Mouse (Mus musculus) testis, postnatal 10 days (tissue): ENCODE results near the gene Polr2b.

Source experiments
- DNase-seq: peaks from one replicate; pipeline ENCODE4 v3.0.0; 2021; ENCODE audit warnings: low spot score

Polr2b gene

DNA sequence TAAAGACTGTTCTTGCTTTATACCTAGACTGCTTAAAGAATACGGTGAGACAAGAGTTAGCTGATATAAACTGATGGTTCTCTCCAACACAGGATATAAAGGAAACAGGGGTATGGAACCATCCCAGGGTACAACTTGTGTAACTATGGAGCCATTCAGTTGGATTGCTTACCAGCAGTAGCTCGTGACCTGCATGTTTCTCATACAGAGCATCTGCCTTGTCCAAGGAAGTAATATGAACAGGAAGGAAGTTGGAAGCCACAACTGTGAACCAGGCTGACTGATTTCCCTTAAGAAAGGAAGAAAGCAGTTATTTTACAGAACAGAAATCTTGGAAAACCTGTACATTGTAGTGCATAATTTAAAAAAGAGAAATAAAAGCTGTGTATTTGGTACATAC is 10.5 kb upstream of the Polr2b start:
- no peak for DNase-seq

DNA sequence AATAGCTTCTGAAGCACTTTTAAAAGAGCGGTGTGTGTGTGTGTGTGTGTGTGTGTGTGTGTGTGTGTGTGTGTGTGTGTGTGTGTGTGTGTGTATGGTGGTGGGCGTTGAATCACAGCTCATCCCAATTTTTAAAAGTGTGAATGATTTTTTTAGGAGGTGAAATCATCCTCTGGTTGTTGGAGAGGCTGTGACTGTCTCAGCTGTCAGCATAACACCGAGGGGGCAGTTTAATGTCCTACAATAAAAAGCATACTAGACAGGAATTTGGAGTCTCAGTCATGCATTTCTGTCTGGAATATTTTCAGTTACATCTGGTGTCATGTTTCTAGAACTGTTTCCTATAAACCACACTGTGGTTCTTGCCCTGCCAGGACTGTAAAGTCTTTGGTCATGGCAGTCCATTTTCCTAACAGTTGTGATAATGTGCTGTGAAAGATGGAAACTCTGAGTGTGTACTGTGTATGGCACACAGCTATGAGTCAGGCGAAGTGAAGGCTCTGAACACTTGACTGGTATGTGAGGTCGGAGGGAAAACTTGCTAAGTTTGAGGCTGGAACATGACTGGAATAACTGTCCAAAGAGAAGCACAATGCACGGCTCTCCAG is 8.5 kb upstream of the Polr2b start:
- no peak for DNase-seq

DNA sequence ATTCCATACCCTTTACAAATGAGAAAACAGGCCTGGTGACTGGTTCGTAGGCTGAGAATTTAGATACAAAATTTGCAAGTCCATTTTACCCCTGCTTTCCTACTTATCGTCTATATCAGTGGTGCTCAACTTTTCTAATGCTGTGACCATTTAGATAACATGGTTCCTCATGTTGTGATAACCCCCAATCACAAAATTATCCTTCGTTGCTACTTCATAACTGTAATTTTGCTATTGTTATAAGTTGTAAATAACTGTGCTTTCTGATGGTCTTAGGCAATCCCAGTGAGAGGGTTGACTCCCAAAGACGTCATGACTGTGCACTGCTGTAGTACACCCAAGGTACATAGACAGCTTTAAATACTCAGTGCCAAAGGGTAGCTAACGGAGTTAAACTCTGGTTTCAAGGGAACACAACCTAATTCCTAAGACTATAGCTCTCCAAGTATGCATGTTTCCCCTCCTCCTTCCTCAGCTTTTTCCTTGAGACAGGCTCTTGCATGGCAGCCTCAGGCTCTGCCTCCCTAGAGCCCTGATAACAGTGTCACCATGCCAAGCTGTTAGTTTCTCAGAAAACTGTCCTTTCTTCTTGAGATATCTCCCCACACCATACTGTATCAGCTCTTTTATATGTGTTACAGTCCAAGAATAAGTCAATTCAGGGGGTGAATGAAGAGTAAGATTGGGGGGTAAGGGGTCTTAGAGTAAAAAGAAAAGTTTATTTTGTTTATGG is 2.0 kb upstream of the Polr2b start:
- DNase-seq: no peak

DNA sequence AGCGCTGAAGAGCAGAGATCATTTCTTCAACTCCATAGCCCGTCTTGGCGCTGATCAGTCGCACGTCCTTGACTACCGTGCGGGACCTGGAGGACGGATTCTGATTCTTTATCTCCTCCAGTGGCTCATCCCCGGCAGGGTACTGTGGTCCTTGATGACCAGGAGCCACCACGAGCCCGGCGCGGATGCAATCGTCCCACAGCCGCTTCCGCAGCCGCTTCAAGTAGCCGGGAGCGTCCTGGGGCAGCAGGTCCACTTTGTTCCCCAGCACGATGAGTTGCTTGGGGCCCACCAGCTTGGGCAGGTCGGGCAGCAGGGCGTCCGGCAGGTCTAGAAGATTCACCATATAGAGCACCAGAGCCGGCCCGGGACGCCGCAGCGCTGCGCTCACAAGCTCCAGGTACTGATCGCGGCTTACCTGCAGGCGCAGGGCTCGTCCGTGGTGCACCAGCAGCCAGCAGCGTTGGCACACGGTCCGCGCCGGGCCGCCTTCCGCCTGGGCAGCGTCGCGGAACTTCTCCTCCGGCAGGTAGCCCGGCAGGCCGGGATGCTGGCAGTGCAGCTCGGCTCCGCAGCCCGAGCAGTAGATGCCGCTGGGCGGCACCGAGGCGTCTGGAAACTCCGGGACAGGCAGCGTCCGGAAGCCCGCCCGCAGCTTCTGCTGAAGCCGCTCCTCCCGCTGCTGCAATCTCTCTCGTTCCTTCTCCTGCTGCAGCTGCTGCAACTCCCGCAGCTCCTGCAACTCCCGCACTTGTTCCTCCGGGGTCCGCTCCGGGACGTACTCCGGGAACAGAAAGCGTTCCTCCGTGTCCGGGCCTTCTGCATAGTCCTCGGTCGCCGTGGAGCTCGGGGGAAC is 668 bp upstream of the Polr2b start:
- DNase-seq: peak; percentile 54

DNA sequence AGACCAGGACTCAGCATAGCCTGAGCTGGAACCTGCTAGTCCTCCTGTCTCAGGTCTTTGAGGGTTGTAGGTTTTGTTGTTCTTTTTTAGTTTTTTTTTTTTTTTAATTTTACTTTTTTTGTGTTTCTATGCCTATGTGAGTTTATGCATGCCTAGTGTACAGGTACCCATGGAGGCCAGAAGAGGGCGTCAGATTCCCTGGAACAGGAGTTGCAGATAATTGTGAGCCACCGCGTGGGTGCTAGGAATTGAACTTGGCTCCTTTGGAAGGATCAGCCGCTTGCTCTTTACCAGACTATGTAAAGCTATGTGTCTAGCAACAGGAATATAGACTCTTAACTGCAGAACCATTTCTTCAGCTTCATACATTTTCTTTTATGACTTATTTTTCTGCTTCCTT is 4.3 kb downstream of the Polr2b start:
- DNase-seq: no peak

DNA sequence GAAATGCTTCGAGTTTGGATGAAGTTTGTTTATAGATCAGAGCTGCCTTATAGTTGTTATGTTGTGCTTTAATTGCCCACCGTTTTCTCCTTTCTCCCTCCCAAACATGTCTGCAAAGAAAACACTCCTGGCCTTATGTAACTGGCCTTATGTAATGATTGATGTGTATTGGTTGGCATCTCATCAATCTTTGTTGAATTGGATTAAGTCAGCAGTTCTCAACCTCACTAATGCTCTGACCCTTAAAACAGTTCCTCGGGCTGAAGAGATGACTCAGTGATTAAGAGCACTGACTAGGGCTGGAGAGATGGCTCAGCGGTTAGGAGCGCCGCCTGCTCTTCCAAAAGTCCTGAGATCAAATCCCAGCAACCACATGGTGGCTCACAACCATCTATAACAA is 5.0 kb downstream of the Polr2b start:
- DNase-seq: no peak

DNA sequence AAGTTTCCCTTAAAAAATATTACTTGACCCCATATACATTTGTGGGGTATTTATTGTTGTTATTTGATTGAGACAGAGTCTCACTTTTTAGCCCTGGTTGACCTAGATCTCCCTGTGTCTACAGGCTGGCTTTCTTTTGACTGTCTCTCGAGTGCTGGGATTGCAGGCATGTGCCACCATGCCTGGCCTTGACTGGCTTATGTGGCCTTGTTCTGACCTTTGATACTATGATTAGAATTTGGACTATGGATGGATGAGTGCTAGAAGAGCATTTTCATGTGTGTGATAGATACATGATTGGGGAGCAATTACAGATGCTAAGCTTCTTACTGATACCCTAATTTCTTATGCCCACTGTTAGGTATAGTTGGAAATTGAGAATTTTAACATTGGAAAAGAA is 15.0 kb downstream of the Polr2b start:
- DNase-seq: no peak

DNA sequence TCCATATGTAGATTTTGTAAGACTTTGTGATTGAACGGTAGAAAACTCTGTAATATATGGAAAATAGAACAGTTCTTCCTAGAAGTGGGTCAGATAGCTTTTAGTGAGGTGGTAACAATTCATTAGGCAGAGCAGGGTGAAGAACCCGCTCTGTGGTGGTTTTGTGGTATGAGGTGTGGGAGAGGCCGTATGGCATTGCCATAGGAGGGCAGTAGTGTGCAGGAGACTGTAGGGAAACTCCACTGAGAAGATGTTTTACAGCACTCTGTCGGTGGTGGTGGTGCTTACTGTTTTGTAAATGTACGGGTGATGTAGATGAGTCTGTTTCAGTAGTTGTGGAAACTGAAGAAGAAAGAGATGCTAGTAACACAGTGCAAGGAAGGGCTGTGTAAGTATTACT is 20.2 kb downstream of the Polr2b start:
- no peak for DNase-seq

DNA sequence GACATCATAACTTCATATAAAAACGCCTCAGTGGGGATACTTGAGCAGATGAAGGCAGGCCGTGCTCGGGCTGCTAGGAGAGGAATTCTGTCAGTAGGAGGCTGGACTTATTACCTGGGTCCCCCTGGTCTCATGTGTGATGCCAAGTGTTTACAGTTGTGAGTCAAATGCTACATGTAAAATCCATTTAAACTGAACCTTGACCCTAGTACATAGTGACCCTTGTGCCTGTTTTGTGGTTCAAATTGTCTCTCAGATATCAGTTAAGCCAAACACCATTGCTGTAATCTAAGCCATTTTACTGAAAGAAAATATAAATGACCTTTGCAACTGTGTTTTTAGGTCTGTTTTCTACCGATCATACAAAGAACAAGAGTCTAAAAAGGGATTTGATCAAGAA is 30.1 kb downstream of the Polr2b start:
- DNase-seq: no peak

DNA sequence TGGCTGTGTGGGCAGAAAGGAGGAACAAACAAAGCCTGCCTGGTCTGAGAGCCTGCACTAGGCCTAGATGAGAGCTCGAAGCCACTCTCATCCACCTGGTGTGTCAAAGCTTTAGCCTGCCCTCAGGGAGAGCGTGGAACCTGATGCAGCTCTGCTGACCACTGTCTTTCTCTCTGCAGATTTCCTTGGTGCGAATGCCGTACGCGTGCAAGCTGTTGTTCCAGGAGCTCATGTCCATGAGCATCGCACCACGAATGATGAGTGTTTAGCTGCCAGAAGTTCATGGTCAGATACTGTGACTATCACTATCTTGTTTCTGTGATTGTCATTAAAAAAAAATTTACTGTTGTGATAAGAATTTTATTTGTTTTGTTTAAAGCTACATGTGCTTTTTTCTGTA is 39.0 kb downstream of the Polr2b start:
- no peak for DNase-seq

DNA sequence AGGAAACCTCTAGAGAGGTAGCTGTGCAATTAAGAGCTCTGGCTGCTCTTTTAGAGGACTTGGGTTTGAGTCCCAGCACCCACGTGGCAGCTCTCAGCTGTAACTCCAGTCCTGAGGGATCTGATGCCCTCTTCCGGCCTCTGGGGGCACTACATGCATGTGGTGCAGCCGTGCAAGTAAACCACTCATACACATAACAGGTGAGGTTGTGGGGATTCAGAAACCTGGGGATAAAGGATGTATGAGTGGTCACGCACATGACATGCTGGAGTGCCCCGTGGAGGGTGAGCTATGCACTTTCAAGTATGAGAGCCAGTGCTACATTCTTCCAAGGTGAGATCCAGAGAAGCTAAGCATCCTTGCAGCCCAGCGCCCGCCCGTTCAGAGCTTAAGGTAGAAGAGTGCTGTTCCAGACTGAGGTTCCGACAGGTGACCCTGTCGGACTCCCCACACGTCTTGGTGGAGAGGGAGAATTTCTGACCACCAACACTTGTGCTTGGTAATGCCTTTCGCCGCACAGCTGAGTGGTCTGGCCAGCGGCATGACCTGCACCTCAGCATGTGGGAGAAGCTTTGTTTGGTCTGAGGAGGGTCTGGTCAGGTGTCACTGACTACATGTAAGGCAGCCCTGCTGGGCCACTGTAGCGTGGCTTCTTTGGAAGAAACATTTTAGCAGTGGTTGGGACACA is 40.2 kb downstream of the Polr2b start:
- no peak for DNase-seq

DNA sequence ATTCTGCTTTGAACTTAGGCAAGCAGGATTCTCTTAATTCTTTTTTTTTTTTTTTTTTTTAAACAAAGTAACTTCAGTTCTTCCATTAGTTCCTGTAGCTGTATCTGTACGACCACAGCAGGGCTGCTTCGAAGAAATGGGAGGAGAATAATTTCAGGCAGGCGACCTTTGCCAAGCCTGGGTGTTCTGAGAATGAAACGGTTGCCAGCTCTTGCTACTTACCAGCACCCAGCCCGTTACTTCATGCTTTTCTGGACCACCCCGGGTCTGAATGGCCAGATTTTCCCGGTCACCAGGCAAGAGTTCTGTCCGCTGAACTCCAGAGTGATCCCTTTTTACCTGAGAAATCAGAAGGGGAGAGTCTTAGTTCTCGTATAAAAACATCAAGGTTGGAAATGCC is 41.7 kb downstream of the Polr2b start:
- DNase-seq: no peak

DNA sequence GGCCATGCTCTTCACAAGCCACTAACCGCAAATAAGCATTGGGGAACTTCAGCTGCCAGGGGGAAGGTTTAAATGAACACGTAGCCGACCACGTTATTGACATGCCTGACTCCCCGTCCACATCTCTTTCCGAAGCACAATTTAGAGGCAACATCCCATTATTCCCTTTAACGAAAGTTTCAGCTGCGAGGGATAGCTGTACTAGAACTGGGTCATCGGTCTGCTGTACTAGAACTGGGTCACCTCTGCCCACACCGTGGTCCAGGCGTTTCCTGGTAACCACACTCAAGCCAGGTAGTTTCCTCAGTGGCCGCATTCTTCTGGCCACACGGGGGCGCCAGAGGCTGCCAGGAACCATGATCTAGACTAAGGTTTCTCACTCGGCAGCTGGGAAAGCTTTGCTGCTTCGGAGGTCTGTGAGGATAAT is 44.4 kb downstream of the Polr2b start:
- DNase-seq: peak; percentile 90

DNA sequence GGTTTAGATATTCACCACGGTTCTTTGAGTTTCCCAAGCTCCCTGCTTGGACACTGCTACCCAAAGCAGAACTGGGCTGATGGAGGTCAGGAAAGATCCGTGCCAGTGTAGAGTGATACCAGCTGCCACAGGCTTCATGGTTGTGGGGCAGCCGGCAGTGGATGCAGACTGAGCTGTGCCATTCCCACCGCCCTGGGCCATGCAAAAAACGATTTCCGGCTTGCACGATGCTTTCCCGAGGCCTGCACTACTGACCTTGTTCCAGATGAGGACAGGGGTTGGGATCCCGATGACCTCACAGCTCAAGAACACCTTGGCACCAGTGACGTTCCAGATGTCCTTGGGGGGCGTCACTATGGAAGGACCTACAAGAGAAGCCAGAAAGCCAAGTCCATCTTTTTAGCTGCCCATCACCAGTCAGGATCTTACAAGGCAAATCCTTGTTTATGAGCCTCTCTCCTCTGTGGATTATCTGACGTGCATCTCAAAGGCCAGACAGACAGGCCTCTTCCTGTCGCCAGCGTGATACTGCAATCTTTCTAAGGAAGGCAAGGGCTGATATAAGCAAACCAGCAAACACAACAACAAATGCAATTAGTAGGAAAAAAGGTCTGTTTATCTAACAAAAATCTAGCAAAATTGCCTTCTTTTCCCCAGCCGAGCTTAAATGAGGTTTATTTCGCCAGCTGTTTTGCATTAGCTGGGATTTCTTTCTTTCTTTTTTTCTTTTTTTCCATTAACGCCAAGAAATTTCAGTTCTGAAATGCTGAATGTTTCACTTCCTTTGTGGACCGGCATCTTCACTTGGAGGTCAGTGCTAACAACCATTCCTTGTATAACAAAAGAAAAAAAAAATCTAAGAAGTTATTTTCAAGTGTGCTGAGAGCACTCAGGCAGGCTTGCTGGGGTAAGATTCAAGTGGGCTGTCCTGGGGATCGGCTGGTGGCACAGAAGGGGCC is 45.6 kb downstream of the Polr2b start:
- DNase-seq: no peak

DNA sequence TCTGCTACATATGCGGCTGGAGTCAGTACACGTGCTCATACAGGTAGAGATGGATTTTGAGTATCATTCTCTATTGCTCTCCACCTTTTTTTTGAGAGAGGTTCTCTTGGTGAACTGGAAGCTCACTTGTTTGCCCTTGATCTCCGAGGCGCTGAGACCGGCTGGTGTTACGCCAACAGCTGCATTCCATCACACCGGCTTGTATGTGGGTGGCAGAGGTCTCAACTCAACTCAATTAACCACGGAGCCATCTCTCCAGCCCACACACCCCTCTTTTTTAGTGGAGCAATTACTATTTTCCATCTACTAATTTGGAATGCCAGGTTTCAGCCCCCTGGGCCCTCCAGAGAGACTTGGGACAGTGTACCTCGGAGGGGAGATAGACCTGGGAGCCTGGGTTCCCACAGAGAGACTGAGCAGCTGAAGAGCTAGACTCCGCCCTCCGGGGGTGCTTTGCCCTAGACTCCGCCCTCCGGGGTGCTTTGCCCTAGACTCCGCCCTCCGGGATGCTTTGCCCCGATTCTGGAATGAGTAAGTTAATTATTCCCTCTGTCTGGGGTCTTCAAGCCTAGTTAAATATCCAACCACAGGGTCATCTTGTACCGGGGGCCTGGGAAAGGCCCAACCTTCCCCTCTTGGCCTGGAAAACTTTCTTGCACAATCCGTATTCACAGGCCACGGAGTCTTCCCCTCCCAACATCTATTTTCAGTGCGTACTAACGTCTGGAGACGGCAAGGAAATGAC is 47.6 kb downstream of the Polr2b start:
- peak; percentile 79 for DNase-seq

DNA sequence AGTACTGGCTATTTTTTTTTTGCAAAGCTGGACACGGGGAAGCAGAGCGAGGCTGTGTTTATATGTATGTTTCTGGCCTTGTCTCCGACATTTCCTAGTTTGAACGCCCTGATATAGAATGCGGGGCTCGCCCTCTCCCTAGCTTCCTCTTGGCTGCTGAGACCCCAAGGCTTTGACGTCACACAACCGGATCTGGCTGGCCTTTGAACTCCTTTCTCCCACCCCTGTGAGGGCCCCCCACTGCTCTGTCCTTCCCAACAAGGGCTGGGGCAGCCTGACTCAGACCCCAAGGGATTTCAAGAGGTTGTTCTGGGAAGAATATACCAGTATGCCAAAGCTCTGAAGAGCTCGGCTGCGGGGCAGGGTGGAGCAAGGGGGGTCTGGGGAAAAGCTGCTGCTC is 48.4 kb downstream of the Polr2b start:
- peak; percentile 65 for DNase-seq

DNA sequence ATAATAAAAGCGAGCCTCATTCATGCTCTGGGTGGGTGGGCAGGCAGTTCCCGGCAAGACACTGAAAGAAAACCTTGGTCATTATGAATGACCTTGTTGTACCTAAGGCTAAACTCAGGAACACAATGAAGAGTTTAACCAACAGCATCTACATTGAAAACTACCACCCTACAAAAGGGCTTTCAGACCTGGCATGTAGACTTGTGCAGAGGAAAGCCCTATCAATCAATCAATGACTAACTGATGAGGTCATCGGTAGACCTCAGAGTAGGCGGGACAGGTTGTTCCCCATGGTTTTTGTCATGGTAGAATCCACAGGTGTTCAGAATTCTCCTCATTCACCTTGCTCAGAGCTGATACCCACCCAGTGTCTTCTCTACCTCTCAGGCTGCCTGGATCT is 50.0 kb downstream of the Polr2b start:
- no peak for DNase-seq

DNA sequence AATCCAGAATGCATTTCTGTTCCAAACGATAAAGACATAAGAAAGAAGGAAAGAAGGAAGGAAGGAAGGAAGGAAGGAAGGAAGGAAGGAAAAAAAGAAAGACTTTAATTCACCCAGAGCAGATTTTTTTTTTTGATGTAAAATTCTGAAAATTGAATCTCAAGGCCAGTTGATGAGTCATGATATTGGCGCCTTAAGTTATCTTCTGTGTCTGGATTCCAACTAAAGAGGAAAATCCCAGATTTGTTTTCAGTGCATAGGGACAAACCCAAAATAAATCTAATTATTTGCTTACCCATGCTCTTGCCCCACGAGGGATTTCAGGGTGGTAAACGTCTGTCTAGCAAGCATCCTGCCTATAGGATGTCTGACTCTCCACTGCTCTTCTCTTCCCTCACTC is 51.1 kb downstream of the Polr2b start:
- no peak for DNase-seq

DNA sequence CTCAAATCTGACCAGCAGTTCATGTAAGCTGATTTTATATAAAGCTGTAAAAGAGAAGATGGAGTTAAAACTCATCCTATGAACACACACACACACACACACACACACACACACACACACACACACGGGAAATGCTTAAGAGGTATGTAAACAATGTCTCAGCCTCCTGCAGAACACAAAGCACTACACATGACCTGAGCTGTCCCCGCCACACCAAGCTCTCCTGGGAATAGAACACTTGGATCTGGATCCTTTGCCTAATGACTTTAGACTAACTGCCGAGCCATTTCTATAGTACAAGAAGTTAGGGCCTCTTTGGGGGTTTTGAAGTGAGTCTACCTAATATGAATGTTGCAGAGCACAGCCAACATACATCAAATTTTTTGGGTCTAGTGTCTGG is 52.2 kb downstream of the Polr2b start:
- no peak for DNase-seq

DNA sequence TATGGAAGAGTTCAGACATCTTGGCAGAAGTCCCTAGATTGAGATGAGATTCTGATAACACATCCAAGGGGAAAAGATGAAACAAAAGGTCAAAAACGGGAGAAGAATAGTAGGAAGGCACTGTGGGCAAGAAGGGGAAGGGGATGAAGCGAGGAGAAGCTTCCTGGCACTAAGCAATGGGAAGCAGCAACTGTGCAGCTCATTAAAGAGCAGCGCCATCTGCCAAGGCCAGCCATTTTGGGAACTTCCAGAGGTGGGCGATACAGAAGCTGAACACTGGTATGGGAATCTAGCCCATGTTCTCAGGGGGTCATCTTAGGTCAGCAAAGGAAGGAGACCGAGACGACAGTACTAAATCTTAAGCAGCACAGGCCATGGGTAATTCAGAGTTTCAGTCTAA is 53.7 kb downstream of the Polr2b start:
- DNase-seq: no peak
